Mouse (Mus musculus): Measurements from ENCODE around the gene Dffa.

DNA sequence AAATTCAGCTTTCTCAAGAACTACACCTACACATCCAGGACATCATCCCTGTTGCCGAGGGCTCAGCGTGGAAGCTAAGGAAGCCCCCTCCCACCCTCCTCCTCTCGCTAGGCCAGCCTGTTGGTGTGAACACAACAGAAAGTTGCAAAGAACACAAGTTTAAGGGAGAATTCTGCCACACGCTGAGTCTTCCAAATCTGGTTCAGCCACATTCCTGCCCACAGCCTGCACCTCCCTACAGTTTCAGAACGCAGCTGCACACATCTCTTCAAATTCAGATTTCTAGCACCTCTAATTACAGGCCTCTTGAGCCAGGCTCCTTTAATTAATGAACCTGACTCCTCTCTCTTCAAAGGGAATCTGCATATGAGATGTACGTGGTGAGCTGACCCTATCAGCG lies 45.6 kb upstream of the Dffa start:
- no peak for TF ChIP-seq GATA1 (IDR thresholded peaks at IDR 0.05; ENCODE audit: borderline replicate concordance, low read length)
- no peak for TF ChIP-seq FLI1 (IDR thresholded peaks at IDR 0.05; ENCODE audit: low read length)
